Mouse (Mus musculus): ENCODE measurements around the gene Pfkp.

Pfkp gene

DNA sequence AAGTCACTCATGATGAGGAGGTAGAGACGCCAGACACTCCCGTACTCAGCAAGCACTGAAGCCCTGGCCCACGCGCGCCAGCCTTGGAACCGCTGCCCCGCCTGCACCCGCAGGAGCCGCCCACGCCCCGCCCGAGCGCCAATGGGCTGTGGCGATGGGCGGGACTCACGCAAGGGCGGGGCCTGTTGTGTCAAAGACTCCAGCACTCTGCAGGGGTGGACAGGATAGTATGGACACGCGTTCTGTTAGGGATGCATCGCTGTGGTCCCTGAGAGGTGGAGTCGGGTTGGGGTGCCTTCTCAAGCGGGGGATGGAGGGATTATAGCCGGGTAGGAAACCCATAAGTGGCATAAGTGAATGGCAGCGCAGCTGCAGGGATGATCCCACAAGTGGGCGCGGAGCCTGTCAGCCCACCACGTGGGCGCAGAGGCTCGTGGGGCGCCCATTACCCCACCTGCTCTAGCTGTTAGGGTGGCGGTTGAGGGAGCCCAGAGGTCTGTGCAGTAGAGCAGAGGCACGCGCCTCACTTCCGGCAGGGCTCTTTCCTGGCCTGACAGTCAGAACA is at the start of gene Pfkp:
Gene Pfkp (minus strand): TSS at position 109 of the 565 bp plus-strand sequence.
- peak; percentile 88 for DNase-seq (ENCODE audit: low read depth, low spot score)

DNA sequence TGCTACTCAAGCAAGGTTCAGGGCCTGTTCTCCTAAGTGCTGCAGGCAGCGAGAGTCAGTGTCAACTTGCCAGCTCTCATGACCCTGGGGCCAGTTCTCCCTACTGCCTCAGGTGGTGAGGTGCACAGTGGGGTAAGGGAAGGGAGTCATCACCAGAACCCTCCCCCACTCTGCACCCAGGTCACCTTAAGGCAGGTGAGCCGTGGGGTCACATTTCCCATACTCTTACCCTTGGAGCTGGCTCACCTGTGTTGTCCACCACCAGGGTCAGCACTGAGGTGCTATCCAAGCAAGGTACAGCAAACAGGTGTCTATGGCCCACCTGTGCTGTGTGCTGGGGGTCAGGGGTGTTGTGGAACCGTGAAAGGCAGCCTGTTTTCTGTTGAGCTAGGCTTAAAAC is 42.0 kb upstream of the Pfkp start:
- no peak for DNase-seq (ENCODE audit: low read depth, low spot score)

DNA sequence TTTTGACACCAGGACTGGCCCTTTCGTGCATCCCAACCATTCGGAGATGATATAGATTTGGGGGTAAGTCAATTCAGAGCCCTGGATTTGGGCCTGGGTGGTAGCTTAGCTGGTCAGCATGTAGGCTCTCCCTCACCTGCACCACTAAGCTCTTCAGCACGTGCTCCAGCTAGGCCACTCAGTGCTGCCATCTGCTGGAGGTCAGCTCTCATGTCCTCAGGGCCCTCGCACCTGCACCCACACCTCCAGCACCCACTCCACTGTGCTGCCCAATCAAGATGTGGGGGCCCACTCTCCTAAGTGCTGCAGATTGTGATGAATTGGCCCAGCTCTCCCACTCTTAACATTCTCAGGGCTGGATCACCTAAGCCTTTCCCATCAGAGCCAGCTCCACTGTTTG is 41.4 kb upstream of the Pfkp start:
- no peak for DNase-seq (ENCODE audit: low read depth, low spot score)

DNA sequence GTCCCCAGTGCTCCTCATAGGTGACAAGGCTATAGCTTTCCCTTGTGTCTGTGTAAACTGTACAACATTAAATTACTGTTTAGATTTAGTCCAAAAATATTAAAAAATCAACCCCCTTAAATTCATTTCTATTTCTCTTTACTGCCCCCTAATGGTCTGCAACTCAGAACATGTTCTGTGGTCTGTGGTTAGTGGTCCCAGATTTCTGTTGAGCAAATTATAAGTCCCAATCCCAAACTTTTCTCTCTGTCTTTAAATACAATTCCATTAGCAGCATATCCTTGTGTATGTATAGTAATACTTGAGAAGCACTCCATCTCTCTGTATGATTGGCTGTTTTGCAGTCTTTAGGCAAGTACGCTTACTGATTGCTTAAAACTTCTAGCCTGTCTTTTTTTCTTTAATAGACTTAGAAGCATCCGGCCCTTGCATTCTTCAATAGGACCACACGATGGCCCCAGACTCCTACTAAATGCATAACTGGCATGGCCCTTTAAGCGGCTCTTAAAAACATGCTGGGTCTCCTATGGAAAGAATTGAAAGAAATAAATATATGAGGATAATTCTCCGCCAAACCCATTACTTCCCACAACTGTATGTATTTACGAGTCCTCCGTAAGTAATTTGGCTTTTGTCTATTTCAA is 40.3 kb upstream of the Pfkp start:
- peak; percentile 60 for DNase-seq (ENCODE audit: low read depth, low spot score)

DNA sequence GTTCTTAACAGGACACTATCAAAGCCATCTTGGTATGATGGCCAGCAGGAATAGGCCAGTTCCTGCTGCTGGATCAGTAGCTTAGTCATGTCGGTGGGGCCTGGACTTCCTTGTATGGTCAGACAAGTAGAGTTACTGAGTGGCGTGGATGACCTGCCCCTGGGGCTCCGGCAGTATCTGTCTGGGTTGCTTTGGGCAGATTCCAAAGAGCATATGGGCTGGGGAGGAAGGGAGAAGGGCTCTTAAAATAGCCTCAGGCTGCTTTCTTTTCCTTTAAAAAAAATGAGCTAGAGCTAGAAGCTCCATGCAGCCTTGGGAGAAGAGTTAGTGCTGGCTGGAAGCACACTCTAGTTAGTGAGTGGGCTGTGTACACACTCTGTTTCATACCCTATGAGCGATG is 18.3 kb upstream of the Pfkp start:
- peak; percentile 74 for DNase-seq (ENCODE audit: low read depth, low spot score)

DNA sequence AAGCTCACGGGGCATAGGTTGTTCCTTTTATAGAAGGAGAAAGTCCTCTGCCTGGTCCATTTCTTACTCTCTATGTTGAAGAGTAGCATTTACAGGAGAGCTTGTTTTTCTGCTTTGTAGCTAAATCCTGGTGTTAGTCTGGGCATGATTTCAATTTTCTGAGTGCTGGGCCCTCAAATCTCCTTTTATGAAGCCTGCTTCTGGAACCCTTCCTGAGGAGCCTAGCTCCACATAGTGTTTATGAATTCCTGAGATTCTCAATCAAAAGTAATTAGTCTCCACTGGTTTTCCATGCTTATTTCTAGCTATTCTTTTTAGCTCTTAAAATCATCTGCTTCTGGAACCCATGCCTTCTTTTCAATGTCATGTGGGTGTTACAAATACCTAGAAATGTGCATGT is 16.9 kb upstream of the Pfkp start:
- DNase-seq (ENCODE audit: low read depth, low spot score), result peak; percentile 73

DNA sequence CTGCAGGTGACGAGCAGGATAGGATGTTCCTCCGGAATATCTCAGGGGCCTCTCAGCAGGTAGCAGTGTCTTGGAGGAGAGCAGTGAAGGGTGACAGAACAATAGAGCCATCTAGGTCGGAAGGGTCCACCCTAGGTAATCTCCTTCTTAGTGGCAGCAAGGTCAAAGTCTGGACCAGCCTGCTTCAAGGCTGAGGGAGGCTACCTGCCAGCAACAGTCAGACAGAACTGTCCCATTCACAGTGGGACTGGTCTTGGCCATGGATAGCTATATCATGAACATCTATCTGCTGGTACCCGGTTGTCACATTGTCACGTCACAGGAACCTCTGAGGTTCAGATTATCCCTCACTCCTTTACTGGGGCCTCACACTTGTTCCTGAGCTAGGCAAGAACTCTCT is 15.6 kb upstream of the Pfkp start:
- DNase-seq (ENCODE audit: low read depth, low spot score), result no peak

DNA sequence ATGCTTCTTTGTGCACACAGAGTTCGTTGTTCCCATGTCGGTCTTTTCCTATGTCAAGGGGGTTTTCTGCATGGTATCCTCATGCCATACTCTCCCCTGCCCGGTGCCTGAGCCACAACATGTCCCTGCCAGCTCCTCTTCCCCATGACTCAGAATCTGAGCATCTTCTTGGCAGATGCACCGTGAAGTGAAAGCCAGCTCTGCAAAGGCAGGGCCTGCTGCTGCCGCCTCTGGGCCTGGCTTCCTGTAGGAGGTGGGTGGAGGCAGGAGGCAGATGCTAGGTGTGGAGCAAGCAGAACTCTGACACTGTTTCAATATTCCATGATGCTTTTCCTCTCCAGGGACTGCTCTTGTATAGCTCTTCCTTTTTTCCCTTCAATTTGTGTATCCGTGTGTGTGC is 10.7 kb upstream of the Pfkp start:
- DNase-seq (ENCODE audit: low read depth, low spot score), result peak; percentile 87

DNA sequence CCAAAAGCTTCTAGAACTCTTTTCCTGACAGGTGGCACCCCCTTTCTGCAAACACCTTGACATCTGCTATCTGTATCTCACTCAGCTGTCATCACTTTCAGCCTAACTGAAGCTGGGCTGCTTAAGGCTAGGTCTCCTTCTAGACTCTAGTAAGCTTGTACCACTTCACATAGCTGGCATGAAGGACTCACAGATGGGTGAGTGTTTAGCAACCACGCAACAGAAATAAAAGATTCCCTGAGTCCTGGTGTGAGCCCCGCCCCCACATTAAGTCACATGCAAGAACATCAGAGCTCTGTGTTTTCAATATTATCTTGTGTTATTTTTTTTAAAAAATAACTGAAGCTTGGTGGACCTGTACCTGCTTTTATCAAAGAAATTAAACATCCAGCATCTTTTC is 8.7 kb upstream of the Pfkp start:
- DNase-seq (ENCODE audit: low read depth, low spot score), result no peak

DNA sequence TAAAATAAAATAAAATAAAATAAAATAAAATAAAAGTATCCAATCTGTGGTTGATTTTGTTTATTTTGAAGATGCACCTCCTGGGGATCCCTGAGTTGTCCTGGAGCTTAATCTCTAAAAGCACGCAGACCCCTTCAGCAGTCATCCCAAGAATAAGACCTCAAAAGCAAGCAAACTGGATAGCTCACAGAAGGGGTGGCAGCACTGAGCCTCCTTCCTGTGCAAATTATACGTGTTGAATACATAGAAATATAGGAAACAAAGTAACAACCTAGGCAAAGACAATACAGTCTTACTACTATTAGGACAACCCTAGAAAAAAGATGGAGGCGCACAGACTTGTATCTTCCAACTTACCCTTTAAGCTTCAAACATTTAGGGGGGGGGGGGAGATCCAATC is 965 bp upstream of the Pfkp start:
- DNase-seq (ENCODE audit: low read depth, low spot score), result no peak

DNA sequence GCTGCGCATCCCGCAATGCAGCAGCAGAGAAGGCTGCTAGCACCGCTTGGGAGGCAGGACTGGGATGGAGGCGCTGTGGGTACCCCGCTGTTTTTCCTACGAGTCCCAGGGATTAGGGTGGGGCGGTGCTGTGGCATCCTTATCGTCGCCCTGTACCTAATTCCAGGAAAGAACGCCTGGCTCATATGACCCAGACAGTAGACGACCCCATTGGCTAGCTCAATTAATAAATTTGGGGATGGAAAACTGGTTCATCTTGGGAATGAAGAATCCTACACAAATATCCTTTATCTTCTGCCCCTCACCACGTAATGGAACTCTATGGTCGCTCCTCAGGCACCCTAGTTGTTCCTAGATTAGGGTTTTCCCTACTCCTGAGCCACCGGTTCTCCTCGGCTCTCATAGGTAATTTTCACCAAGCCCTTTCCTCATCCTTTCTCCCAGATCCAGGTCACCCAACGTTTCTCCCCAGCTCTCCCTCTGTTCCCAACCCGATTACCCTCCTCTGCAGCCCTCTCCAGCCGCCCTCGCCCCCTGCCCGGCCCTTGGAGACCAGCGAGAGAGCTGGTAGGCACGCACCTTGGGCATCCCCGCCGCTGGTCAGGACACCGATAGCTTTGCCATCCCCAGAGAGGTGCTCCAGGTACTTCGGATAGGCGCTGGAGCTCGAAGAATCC is 447 bp downstream of the Pfkp start:
- no peak for DNase-seq (ENCODE audit: low read depth, low spot score)

DNA sequence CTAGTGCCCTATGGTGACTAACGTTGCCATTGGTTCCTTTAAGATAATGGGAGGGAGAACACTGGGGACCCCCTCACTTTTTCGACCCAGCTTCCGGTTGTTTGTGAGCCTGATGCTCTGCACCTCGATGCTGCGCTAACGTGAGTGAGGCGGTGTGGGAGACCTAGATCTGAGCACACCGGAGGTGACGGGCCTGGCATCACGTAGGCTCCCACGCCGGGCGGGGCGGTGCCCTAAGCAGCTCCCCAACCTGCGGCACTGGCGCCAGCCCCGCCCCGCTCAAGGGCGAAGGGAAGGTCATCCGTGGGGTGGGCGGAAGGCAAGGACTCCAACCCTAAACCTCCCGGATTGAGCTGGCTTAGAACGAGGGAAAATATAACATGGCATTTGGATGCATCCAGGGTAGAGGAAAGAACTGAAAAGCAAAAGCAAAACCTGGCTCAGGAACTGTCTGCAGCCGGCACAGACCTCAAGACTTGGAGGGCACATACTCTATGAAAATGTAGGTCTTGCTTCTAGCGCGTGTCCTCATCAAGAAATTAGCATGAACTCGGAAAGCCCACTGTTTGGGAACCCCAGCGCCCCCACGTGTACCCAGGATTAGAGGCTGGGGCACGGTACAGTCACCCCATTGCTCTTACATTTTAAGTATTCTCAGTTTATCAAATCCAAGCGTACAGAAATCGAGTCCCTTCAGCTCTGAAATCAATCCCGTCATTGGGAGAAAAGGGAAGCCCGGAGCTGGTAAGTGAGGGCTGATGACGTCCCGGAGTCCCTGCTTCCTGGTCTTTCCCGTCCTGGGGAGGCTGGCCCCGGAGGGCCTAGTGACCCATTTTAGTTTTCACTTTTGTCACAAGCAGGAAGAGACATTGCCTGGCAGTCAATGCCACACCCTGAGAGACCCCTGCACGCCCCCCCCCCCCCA is 1.2 kb downstream of the Pfkp start:
- DNase-seq (ENCODE audit: low read depth, low spot score), result no peak

DNA sequence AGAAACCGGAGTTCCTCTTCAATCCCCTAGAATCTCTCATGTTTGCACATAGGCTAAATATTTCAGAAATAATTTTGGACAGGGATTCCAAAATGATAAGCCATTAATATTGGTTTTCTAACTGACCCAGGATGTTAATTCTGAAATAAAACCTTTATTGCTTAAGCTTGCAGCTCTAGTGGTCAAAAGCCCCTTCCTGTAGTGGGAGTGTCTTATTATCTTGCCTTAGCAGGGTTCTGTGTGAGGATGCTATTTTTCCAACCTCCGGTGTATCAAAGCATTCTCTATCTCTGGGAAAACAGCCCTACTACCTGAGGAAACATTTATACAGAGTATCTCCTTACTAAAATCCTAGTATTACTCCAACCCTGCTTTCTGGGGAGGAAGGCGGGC is 1.9 kb downstream of the Pfkp start:
- DNase-seq (ENCODE audit: low read depth, low spot score), result no peak

DNA sequence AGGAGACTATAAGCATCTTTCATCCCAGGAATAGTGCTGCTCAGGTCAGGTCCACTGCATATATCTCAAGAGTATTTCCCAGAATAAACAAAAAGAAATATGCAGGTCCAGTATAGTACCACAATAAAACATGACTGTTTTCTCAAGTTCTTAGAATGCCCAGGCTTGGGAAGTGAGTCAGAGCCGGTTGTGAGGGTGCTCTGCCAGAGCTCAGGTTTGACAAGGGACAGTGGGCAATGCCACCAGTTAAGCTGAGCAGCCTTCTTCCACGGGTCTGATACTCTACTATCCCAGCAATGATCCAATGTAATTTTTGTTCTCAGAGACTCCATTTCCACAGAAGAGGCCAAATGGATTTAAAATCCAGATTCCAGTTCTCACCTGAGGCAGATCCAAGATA is 2.3 kb downstream of the Pfkp start:
- no peak for DNase-seq (ENCODE audit: low read depth, low spot score)

DNA sequence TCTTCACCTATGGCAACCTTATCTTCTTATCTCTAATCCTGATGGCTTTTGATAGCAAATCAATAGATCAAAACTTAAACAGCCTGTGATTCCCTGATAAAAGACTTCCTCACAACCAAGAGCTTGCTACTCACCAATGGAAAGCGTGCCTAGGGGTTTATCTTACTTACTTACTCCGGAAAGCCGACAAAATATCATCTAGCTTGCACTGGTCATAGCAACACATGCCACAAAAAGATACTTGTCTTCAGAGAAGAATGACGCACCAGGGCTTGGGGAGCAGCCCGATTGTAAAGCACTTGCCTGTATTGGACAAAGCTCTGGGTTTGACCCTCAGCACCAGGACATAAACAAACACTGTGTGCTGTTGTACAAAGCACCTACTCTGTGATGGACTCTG is 4.6 kb downstream of the Pfkp start:
- no peak for DNase-seq (ENCODE audit: low read depth, low spot score)

DNA sequence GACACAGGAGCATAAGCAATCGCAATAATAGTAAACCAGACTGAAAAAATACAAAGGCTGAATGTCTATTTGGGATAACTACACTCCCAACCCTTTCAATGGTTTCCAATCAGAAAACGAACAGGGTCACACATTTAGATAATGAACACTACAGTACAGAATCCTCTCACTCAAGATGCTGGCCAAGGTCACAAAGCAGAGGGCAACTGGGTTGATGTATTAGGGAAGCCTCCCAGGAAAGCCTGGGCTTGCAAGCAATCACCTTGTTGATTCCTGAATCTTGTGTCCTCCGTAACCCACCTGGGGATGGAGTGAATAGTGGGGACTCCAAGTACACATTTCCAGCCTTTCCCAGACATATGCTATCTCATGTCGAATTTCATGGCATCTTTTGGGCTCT is 5.6 kb downstream of the Pfkp start:
- no peak for DNase-seq (ENCODE audit: low read depth, low spot score)

DNA sequence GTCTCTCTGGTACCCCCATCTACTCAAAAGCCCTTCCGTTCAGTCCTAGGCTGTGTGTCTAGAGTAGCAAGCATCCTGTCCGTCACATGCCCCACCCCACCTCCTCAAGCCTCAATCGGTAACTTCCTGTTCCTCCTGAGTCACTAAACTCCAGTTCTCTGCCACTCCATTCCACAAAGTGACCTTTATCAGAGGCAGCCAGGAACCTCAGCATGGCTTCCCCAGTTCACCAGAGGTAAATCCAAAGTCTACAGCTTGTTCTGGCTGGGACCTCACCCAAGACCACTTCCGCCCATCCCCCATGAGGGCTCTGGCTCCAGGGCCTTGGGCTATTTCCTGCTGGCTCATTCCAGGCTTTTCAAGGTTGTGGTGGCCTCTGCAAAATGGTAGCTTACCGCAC is 6.1 kb downstream of the Pfkp start:
- no peak for DNase-seq (ENCODE audit: low read depth, low spot score)

DNA sequence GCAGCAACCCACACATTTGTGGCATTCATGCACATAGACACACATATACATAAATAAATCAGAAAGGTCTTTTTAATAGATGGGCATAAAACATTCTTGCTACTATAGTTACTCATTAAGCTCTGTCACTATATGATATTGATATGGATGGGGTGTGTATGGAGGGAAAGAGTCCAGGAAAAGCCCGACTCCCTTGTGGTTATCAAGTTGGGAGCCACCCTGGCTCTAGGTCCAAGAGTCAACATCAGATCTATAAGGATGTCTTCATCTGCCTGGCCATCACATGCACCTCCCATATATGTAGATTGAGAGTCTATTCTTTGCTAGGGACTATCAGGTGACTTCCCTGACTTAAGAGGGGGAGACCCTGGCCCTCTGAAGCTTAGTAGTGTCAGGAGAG is 7.1 kb downstream of the Pfkp start:
- DNase-seq (ENCODE audit: low read depth, low spot score), result no peak

DNA sequence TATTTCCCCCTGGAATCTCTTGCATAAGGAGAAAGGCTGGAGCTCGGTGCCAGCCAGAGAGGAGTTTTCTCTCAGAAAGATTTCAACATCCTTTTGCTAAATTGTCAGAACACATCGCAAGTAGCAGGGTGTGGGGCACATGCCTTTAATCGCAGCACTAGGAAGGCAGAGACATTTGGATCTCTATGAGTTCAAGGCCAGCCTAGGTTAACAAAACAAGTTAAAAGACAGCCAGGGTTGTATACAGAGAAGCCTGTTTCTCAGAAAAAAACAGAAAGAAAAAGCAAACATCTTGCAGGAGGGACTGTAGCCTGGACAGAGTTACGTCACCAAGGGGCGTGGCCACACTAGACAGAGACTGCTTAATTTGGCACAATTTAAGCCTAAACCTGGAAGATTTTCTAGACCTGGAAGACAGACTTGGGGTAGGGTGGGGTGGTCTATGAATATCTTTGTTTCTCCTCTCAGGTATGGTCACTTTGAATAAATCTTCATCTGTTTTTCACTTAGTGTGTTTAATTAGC is 9.0 kb downstream of the Pfkp start:
- no peak for DNase-seq (ENCODE audit: low read depth, low spot score)

DNA sequence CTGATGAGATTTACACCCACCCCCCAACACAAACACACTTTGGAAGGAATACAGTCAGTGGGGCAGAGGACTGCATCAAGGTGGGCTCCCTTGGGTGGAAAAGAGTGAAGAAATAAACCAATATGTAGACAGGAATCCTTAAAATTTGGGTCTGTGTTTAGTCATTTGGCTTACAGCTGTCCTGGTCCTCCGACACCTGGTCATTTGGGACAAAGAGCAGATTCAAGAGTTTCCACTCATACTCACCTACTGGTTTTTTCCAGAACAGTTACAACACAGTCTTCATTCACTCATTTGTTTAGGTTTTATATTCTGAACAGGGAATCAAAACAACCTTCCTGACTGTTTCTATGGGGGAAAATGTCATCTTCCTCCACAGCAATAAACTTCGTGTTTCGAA is 9.6 kb downstream of the Pfkp start:
- DNase-seq (ENCODE audit: low read depth, low spot score), result no peak

DNA sequence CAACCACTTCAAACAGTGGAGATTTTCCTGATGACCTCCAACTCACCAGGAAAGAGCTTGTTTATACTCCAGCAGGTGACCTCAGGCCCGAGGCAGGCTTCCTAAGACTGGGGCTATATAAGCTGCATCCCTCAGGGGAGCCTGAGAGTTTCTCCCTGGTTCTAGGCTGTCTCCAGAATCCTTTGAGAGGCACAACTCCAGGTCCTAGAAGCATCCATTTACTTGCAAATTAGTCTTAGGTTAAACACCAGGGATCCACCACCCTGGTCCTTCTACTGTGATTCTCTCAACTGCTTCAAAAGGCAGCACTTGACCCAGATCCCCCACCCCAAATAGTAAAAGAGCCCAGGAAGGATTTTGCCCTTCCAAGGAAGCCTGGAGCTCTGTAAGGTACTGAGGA is 10.2 kb downstream of the Pfkp start:
- DNase-seq (ENCODE audit: low read depth, low spot score), result no peak

DNA sequence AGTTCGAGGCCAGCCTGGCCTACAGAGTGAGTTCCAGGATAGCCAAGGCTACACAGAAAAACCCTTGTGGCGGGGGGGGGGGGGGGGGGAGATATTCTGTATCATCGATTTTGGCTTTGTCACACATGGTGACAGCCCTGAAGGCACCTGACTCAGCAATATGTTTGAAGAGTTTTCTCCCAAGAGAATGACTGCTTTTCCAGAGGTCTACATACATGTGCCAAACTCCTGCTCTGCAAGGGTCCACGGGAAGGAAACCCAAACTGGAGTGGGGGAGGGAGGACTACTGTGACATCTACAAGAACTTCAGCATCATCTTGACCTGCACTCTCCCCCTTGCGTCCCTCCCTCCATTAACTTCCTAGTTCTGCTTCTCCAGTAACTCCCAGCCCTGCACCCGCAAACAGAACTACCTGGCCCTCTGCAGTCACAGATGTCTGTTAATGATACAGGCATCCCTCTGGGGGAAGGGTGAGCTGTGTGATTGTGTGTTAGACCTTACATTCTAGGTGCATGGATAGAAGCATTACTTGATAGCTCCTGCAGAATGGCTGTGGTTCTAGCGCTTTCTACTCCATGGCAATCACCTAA is 10.9 kb downstream of the Pfkp start:
- DNase-seq (ENCODE audit: low read depth, low spot score), result no peak

Data from telencephalon, adult 2 months (tissue).